Mouse (Mus musculus): Measurements from ENCODE around the gene Tcf7l2. TPM values are rescaled to one million over a fixed set of nuclear protein-coding genes. Genes with fewer than 3 reads are reported as not detected.

Gene Tcf7l2
- total and polyA plus RNA-seq, 3 experiments = not detected

GRCm38 (mm10) chr19:55797834-55798233 is 56.2 kb downstream of the Tcf7l2 start:
- Histone ChIP-seq H3K36me3 (replicated peaks in 1 of 2; ENCODE audit: control insufficient read depth in 1 of 2, insufficient read depth in 1 of 2, low read length in 1 of 2) (no peaks in the 10 kb centered on the region), H3K4me2 (ENCODE audit: insufficient read depth, low read depth, poor library complexity, severe bottlenecking) (no peak overlapping the region), H3K27ac (ENCODE audit: insufficient read depth, low read depth) (no peak overlapping the region), H3K9me3 (replicated peaks; ENCODE audit: low read length) (no peaks in the 10 kb centered on the region), H3K4me1 (ENCODE audit: control insufficient read depth in 1 of 2, insufficient read depth in 2 of 2) (peaks cover 4 to 7% of the 10 kb centered on the region in 2 experiments), H3K79me2 (replicated peaks; ENCODE audit: control insufficient read depth, extremely low read depth, insufficient read depth, poor library complexity, severe bottlenecking) (no peaks in the 10 kb centered on the region), H3K4me3 (replicated peaks in 1 of 3; ENCODE audit: low read depth in 2 of 3, low read length in 2 of 3, poor library complexity in 1 of 3) (no peak overlapping the region), H3K9ac (ENCODE audit: insufficient read depth, low read depth) (no peak overlapping the region), H3K27me3 (replicated peaks) (peaks cover 79% of the 10 kb centered on the region)
- in situ Hi-C loops (cut with MboI; ENCODE audit: low pct_ligation_motif_present, low pct_unique_long_range_greater_than_20kb, low sequenced_read_pairs) = no loop called here
- dilution Hi-C loops (cut with MboI; ENCODE audit: extremely low pct_ligation_motif_present, extremely low pct_unique_long_range_greater_than_20kb, low sequenced_read_pairs) = no loop called here
- TF ChIP-seq NELFE (IDR thresholded peaks at IDR 0.05; ENCODE audit: low read depth, low read length) (no peak), ZNF384 (IDR thresholded peaks at IDR 0.05; ENCODE audit: low read depth, low read length) (no peak), NRF1 (IDR thresholded peaks at IDR 0.05; ENCODE audit: low read depth, low read length) (no peak), IRF4 (IDR thresholded peaks at IDR 0.05; ENCODE audit: low read depth, low read length) (no peak), ZKSCAN1 (IDR thresholded peaks at IDR 0.05; ENCODE audit: borderline replicate concordance, low read depth, low read length) (no peak), ETS1 (conservative IDR thresholded peaks at IDR 0.05; ENCODE audit: low read depth, low read length) (no peak), KAT2A (IDR thresholded peaks at IDR 0.05; ENCODE audit: insufficient replicate concordance, low read length) (no peak), MEF2A (IDR thresholded peaks at IDR 0.05; ENCODE audit: borderline replicate concordance, low read depth, low read length) (no peak), JUN (IDR thresholded peaks at IDR 0.05; ENCODE audit: insufficient read depth, low read depth, low read length) (no peak), E2F4 (IDR thresholded peaks at IDR 0.05; ENCODE audit: insufficient replicate concordance, low read depth, low read length) (no peak), CTCF (conservative IDR thresholded peaks at IDR 0.05 in 1 of 2, IDR thresholded peaks at IDR 0.05 in 1 of 2; ENCODE audit: low read depth in 2 of 2, low read length in 2 of 2) (no peak)
- DNase-seq (ENCODE audit: extremely low read depth) = no peak

DNA sequence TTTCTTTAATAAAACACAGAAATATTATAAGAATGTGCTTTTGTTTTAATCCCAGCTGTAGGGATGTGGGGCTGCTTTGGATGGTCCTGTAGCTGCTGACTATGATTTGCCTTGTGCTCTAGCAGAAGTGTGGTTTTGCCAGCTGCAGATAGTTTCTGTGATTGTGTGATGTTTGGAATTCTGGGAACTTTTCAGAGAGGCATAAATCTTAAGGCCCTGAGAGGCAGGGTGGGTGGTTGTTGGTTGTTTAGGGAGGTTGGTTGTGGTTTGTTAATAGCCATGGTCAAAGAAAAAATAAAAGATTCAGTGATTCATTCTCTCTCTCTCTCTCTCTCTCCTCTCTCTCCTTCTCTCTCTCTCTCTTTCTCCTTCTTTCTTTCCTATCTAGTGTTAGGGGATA is 57.8 kb downstream of the Tcf7l2 start:
- dilution Hi-C loops (cut with MboI; ENCODE audit: extremely low pct_ligation_motif_present, extremely low pct_unique_long_range_greater_than_20kb, low sequenced_read_pairs) = no loop called here
- no peak overlapping the region for H3K27ac ChIP-seq (ENCODE audit: insufficient read depth, low read depth)
- H3K9me3 ChIP-seq (replicated peaks; ENCODE audit: low read length) = no peaks in the 10 kb centered on the region
- no peak for DNase-seq (ENCODE audit: extremely low read depth)
- TF ChIP-seq NELFE (IDR thresholded peaks at IDR 0.05; ENCODE audit: low read depth, low read length) (no peak), USF2 (conservative IDR thresholded peaks at IDR 0.05; ENCODE audit: low read depth, low read length) (no peak), USF1 (IDR thresholded peaks at IDR 0.05; ENCODE audit: low read depth, low read length) (no peak), ETS1 (conservative IDR thresholded peaks at IDR 0.05; ENCODE audit: low read depth, low read length) (no peak), MAZ (IDR thresholded peaks at IDR 0.05; ENCODE audit: low read depth, low read length) (no peak), E2F4 (IDR thresholded peaks at IDR 0.05; ENCODE audit: insufficient replicate concordance, low read depth, low read length) (no peak), TCF12 (IDR thresholded peaks at IDR 0.05; ENCODE audit: low read depth, low read length) (no peak), BHLHE40 (IDR thresholded peaks at IDR 0.05; ENCODE audit: low read depth, low read length) (no peak), GABPA (IDR thresholded peaks at IDR 0.05; ENCODE audit: insufficient replicate concordance, low read depth, low read length) (no peak), SMC3 (IDR thresholded peaks at IDR 0.05; ENCODE audit: low read depth, low read length) (no peak), EP300 (IDR thresholded peaks at IDR 0.05; ENCODE audit: low read length) (no peak), SIN3A (IDR thresholded peaks at IDR 0.05; ENCODE audit: low read length) (no peak), CHD2 (IDR thresholded peaks at IDR 0.05; ENCODE audit: low read length) (no peak), TBP (conservative IDR thresholded peaks at IDR 0.05; ENCODE audit: low read depth, low read length) (no peak), MAX (IDR thresholded peaks at IDR 0.05; ENCODE audit: low read length) (no peak), RAD21 (IDR thresholded peaks at IDR 0.05; ENCODE audit: low read depth, low read length) (no peak), PAX5 (IDR thresholded peaks at IDR 0.05; ENCODE audit: low read length) (no peak)
- no peak overlapping the region for H3K9ac ChIP-seq (ENCODE audit: insufficient read depth, low read depth)
- in situ Hi-C loops (cut with MboI; ENCODE audit: low pct_ligation_motif_present, low pct_unique_long_range_greater_than_20kb, low sequenced_read_pairs) = no loop called here
- no peaks in the 10 kb centered on the region for H3K36me3 ChIP-seq (replicated peaks in 1 of 2; ENCODE audit: control insufficient read depth in 1 of 2, insufficient read depth in 1 of 2, low read length in 1 of 2)
- no peaks in the 10 kb centered on the region for H3K4me1 ChIP-seq (ENCODE audit: control insufficient read depth in 1 of 2, insufficient read depth in 2 of 2)
- H3K4me2 ChIP-seq (ENCODE audit: insufficient read depth, low read depth, poor library complexity, severe bottlenecking) = no peak overlapping the region
- no peak overlapping the region for H3K4me3 ChIP-seq (replicated peaks in 1 of 3; ENCODE audit: low read depth in 2 of 3, low read length in 2 of 3, poor library complexity in 1 of 3)
- no peaks in the 10 kb centered on the region for H3K79me2 ChIP-seq (replicated peaks; ENCODE audit: control insufficient read depth, extremely low read depth, insufficient read depth, poor library complexity, severe bottlenecking)
- H3K27me3 ChIP-seq (replicated peaks) = peaks cover 76% of the 10 kb centered on the region

Data from CH12.LX (cell line).